Mouse (Mus musculus): ENCODE results near the gene Atg13. TPM values are rescaled to one million over a fixed set of nuclear protein-coding genes. Genes with fewer than 3 reads are reported as not detected.

Atg13 gene
- total and polyA plus RNA-seq, 2 experiments from 2014 or later = 21.0 to 30.4 TPM

DNA sequence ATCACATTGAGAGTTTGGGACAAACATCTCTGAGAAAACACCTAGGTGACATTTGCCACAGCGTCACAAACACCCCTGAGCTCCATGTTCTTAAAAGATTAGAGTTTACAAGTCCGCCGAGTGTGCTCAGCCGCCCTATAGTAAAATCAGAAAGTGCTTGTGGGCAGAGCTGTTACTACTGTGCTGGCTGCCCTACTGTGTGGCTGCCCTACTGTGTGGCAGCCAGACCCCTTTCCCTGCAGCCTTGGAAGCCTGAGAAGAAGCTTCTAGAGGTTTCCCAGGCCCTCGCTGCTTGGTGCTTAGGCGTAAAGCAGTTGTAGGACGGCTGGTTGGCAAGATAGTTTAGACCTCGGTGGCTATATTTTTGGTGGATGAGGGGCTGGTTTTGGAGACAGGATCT is 50.7 kb downstream of the Atg13 start:
- Histone ChIP-seq H3K4me2 (ENCODE audit: low read depth, low read length, poor library complexity, severe bottlenecking) (no peak overlapping the region), H3K4me1 (ENCODE audit: insufficient read depth, low read length) (no peaks in the 10 kb centered on the region), H3K27me3 (ENCODE audit: insufficient read depth, low read length) (no peaks in the 10 kb centered on the region), H3K36me3 (ENCODE audit: insufficient read depth, low read length) (peaks cover 80% of the 10 kb centered on the region), H3K4me3 (ENCODE audit: low read depth, low read length) (no peak overlapping the region), H3K27ac (ENCODE audit: low read depth, low read length) (no peak overlapping the region), H3K9ac (replicated peaks; ENCODE audit: low read length, poor library complexity, severe bottlenecking) (no peak overlapping the region), H3K9me3 (ENCODE audit: low read length) (no peaks in the 10 kb centered on the region)
- DNase-seq (ENCODE audit: low spot score) (no peak), ATAC-seq (ENCODE audit: low FRiP score) (no peak)
- no peak for TF ChIP-seq CTCF (IDR thresholded peaks at IDR 0.05)
- 96% methylated on average over 8 of the region's 8 CpGs for WGBS

DNA sequence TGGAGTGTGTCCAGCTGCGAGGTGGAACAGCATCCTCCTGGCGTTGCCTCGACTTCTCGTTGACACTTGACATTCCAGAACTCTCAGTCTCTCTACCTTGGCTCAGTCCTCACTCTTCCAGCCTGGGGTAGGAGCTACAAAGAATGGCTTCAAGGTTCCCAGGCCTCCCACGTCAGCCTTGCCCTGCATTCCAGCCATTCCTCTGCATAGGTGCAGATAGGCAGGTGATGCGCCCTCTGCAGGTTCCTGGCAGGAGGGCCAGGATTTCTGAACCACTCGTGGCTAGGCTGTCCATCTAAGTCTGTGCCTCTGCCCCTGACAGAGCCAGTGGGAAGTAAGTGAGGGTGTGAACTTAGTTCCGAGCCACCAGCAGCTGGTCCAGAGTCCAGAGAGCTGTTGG is 53.6 kb downstream of the Atg13 start:
- peak; percentile 40 for TF ChIP-seq CTCF (IDR thresholded peaks at IDR 0.05)
- WGBS = 82% methylated on average over 8 of the region's 8 CpGs
- Histone ChIP-seq H3K9me3 (ENCODE audit: low read length) (no peaks in the 10 kb centered on the region), H3K4me3 (ENCODE audit: low read depth, low read length) (no peak overlapping the region), H3K27me3 (ENCODE audit: insufficient read depth, low read length) (no peaks in the 10 kb centered on the region), H3K9ac (replicated peaks; ENCODE audit: low read length, poor library complexity, severe bottlenecking) (no peak overlapping the region), H3K36me3 (ENCODE audit: insufficient read depth, low read length) (peaks cover 62% of the 10 kb centered on the region), H3K27ac (ENCODE audit: low read depth, low read length) (no peak overlapping the region), H3K4me1 (ENCODE audit: insufficient read depth, low read length) (peaks cover 4% of the 10 kb centered on the region; the same call in 1 of the 2 replicates), H3K4me2 (ENCODE audit: low read depth, low read length, poor library complexity, severe bottlenecking) (no peak overlapping the region)
- DNase-seq (ENCODE audit: low spot score) (no peak), ATAC-seq (ENCODE audit: low FRiP score) (no peak)

DNA sequence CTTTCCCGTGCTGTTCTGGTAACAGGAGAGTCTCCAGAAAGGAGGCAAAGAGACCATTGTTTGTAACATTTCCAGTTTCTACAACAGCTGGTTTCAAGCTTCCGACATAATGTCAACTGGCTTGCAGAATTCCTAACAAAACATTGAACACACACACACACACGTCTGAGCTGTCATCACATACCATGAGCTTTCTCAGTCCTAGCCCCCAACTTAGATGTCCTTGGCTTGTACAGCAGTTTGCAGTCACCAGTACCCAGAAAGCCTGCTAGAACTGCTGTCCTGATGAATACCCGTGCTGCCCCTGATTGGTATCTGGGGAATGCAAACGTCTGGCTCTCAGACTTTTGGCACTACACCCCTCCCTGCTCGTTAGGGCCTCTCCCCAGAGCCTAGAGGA is 54.5 kb downstream of the Atg13 start:
- ATAC-seq (ENCODE audit: low FRiP score) = no peak
- WGBS = 79% methylated on average over 6 of the region's 6 CpGs

DNA sequence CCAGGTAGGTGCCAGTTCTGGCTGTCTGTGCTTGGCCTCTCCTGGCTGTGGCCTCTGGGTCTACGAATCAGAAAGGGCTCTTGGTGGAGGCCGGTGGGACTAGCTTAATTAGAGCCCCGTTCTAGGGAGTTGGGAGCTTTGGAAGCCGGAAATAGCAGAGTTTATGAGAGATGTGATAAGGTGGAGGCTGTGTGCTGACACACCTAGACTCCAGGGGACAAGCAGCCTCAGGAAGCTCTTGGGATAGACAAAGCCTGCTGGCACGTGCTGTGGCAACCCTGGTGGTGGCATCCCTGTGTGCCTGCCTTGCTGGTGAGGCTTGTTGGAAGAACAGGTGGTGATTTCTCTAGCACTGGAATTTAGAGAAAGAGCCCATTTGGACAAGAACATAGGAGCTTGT is 55.0 kb downstream of the Atg13 start:
- H3K4me1 ChIP-seq (ENCODE audit: insufficient read depth, low read length) = peaks cover 10% of the 10 kb centered on the region; the same call in 1 of the 2 replicates
- H3K27me3 ChIP-seq (ENCODE audit: insufficient read depth, low read length) = no peaks in the 10 kb centered on the region
- H3K4me3 ChIP-seq (ENCODE audit: low read depth, low read length) = no peak overlapping the region
- no peak for ATAC-seq (ENCODE audit: low FRiP score)
- 97% methylated on average over 5 of the region's 5 CpGs for WGBS
- no peak overlapping the region for H3K4me2 ChIP-seq (ENCODE audit: low read depth, low read length, poor library complexity, severe bottlenecking)
- no peak overlapping the region for H3K27ac ChIP-seq (ENCODE audit: low read depth, low read length)
- H3K9ac ChIP-seq (replicated peaks; ENCODE audit: low read length, poor library complexity, severe bottlenecking) = no peak overlapping the region
- no peak for TF ChIP-seq CTCF (IDR thresholded peaks at IDR 0.05)
- no peak for DNase-seq (ENCODE audit: low spot score)
- no peaks in the 10 kb centered on the region for H3K9me3 ChIP-seq (ENCODE audit: low read length)
- H3K36me3 ChIP-seq (ENCODE audit: insufficient read depth, low read length) = peaks cover 55% of the 10 kb centered on the region

More for the DNA sequence above, 54.5 kb downstream of the Atg13 start:
- H3K9ac ChIP-seq (replicated peaks; ENCODE audit: low read length, poor library complexity, severe bottlenecking) = no peak overlapping the region
- peaks cover 55% of the 10 kb centered on the region for H3K36me3 ChIP-seq (ENCODE audit: insufficient read depth, low read length)
- H3K27ac ChIP-seq (ENCODE audit: low read depth, low read length) = no peak overlapping the region
- no peaks in the 10 kb centered on the region for H3K9me3 ChIP-seq (ENCODE audit: low read length)
- H3K4me1 ChIP-seq (ENCODE audit: insufficient read depth, low read length) = peaks cover 10% of the 10 kb centered on the region; the same call in 1 of the 2 replicates
- no peak for TF ChIP-seq CTCF (IDR thresholded peaks at IDR 0.05)
- no peak overlapping the region for H3K4me2 ChIP-seq (ENCODE audit: low read depth, low read length, poor library complexity, severe bottlenecking)
- no peak for DNase-seq (ENCODE audit: low spot score)
- H3K4me3 ChIP-seq (ENCODE audit: low read depth, low read length) = no peak overlapping the region
- no peaks in the 10 kb centered on the region for H3K27me3 ChIP-seq (ENCODE audit: insufficient read depth, low read length)

DNA sequence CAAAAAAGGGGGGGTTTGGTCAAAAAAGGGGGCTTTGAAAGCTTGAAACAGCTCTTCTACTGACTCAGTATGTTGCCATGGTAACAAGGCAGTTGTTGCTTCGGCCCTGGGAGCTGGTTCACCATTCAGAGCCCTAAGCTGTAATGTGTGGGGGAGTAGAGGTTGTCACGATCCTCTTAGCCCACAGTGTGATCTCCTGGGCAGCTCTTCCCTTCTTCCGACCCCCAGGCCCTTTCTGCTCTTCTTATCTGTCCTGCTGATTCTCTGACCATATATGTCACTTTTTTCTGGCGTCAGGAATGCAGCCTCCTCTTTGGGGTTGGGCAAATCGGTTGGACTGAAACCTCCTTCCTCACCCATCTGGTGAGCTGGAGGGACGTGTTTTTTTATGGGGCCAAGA is 57.5 kb downstream of the Atg13 start:
- no peaks in the 10 kb centered on the region for H3K9me3 ChIP-seq (ENCODE audit: low read length)
- no peak overlapping the region for H3K27ac ChIP-seq (ENCODE audit: low read depth, low read length)
- ATAC-seq (ENCODE audit: low FRiP score) (no peak), DNase-seq (ENCODE audit: low spot score) (peak; percentile 17)
- H3K9ac ChIP-seq (replicated peaks; ENCODE audit: low read length, poor library complexity, severe bottlenecking) = no peak overlapping the region
- 39% methylated on average over 6 of the region's 6 CpGs for WGBS
- H3K36me3 ChIP-seq (ENCODE audit: insufficient read depth, low read length) = peaks cover 37% of the 10 kb centered on the region
- H3K27me3 ChIP-seq (ENCODE audit: insufficient read depth, low read length) = no peaks in the 10 kb centered on the region
- H3K4me3 ChIP-seq (ENCODE audit: low read depth, low read length) = no peak overlapping the region
- no peak for TF ChIP-seq CTCF (IDR thresholded peaks at IDR 0.05)
- peaks cover 10% of the 10 kb centered on the region; the same call in 1 of the 2 replicates for H3K4me1 ChIP-seq (ENCODE audit: insufficient read depth, low read length)
- H3K4me2 ChIP-seq (ENCODE audit: low read depth, low read length, poor library complexity, severe bottlenecking) = no peak overlapping the region

DNA sequence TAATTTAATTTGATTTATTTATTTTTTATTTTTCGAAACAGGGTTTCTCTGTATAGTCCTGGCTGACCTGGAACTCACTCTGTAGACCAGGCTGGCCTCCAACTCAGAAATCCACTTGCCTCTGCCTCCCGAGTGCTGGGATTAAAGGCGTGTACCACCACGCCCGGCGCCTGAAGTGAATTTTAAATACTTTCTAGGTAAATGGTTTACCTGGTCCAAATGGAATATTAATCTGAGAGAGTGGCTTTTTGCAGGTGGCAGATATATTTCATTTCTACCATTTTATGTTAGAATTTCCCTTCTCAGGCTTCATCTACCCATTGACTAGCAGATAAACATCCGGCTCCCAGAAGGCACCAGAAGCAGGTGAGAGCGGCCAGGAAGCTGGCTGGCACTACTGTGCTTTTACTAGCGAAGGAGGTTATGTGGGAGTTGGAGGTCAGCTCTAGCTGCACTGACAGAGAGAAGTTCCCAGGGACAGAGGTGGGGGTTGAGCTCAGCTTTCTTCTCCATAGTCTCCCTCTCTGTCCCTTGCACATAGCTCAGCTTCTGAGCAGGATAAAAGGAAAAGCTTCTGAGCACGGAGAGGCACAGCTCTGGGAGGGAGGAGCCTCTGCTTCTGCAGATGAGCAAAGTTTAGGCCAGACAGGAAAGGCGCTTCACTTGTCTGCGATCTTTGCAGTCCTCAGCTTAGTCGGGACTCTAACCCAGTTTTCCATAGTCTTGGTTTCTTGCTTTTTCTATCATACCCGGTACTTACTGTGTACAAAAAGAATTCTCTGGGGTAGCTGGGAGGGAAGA is 58.7 kb downstream of the Atg13 start:
- Histone ChIP-seq H3K27me3 (ENCODE audit: insufficient read depth, low read length) (no peaks in the 10 kb centered on the region), H3K36me3 (ENCODE audit: insufficient read depth, low read length) (peaks cover 36% of the 10 kb centered on the region), H3K9me3 (ENCODE audit: low read length) (no peaks in the 10 kb centered on the region), H3K9ac (replicated peaks; ENCODE audit: low read length, poor library complexity, severe bottlenecking) (no peak overlapping the region), H3K4me2 (ENCODE audit: low read depth, low read length, poor library complexity, severe bottlenecking) (no peak overlapping the region), H3K27ac (ENCODE audit: low read depth, low read length) (no peak overlapping the region), H3K4me1 (ENCODE audit: insufficient read depth, low read length) (peaks cover 10% of the 10 kb centered on the region; the same call in 1 of the 2 replicates), H3K4me3 (ENCODE audit: low read depth, low read length) (no peak overlapping the region)
- ATAC-seq (ENCODE audit: low FRiP score) (no peak), DNase-seq (ENCODE audit: low spot score) (no peak)
- 84% methylated on average over 14 of the region's 14 CpGs for WGBS
- TF ChIP-seq CTCF (IDR thresholded peaks at IDR 0.05) = no peak
